Mouse (Mus musculus) small intestine, adult 2 months (tissue): Measurements from ENCODE around the gene C8a. TPM values are rescaled to one million over a fixed set of nuclear protein-coding genes. Genes with fewer than 3 reads are reported as not detected.

Experiments used
- H3K27ac ChIP-seq: fragments of 200-500 bp; 2 replicates; pipeline ENCODE4 v1.5.1; 2012; ENCODE audit warnings: low read depth, low read length, control low read depth, inconsistent platforms; ENCODE audit not compliant: insufficient read depth
- H3K27me3 ChIP-seq: fragments of 200-500 bp; 2 replicates; pipeline ENCODE4 v1.6.1; 2012; ENCODE audit warnings: mild to moderate bottlenecking, moderate library complexity, low read length, inconsistent platforms; ENCODE audit not compliant: control insufficient read depth, insufficient read depth
- H3K36me3 ChIP-seq: fragments of 200-500 bp; 2 replicates; pipeline ENCODE4 v1.6.1; 2012; ENCODE audit warnings: mild to moderate bottlenecking, low read length, control low read depth, inconsistent platforms; ENCODE audit not compliant: control insufficient read depth, insufficient read depth
- H3K4me1 ChIP-seq: fragments of 200-500 bp; 2 replicates; pipeline ENCODE4 v1.6.1; 2012; ENCODE audit warnings: low read length, inconsistent platforms, mixed read lengths; ENCODE audit not compliant: control insufficient read depth, insufficient read depth, insufficient read length
- H3K4me3 ChIP-seq: fragments of 200-500 bp; 2 replicates; pipeline ENCODE4 v1.5.1; 2012; ENCODE audit warnings: low read depth, mild to moderate bottlenecking, control low read depth, inconsistent platforms, low read length, moderate library complexity
- CTCF ChIP-seq: fragments of 200-500 bp; IDR thresholded peaks from 2 replicates; pipeline ENCODE4 v1.5.1; 2012; ENCODE audit warnings: low read depth, mild to moderate bottlenecking, control low read depth, inconsistent platforms, low read length, moderate library complexity, mixed read lengths; ENCODE audit not compliant: insufficient replicate concordance, insufficient read length; ENCODE audit errors: extremely low read depth
- POLR2A ChIP-seq: fragments of 200-500 bp; IDR thresholded peaks from 2 replicates; pipeline ENCODE4 v1.6.1; 2012; ENCODE audit warnings: low read depth, mild to moderate bottlenecking, control low read depth, inconsistent platforms, low read length, moderate library complexity
- WGBS: fragments of 180-500 bp; shearing (Covaris S2); methylation state at CpG from one replicate; pipeline ENCODE4 v1.1.7; 2018; 5-methylcytosine and 5-hydroxymethylcytosine counted together
- polyA plus RNA-seq: library from polyadenylated mRNA; depleted of rRNA; stranded (reverse); fragments of >200 nt; gene quantifications from 2 replicates; pipeline ENCODE4 v1.2.3, GENCODE M21; 2012

The C8a gene
- polyA plus RNA-seq, 1 experiment, result 0.04 TPM

GRCm38 (mm10) chr4:104870196-104870595, 6.0 kb downstream of the C8a start:
- H3K4me1 ChIP-seq, result no peaks in the 10 kb centered on the region
- H3K27me3 ChIP-seq, result no peaks in the 10 kb centered on the region
- H3K4me3 ChIP-seq, result no peak overlapping the region
- H3K36me3 ChIP-seq, result no peaks in the 10 kb centered on the region
- WGBS, result 84% methylated on average over 5 of the region's 5 CpGs
- no peak overlapping the region for H3K27ac ChIP-seq
- TF ChIP-seq POLR2A (no peak), CTCF (no peak)

- TF ChIP-seq POLR2A, result no peak
- no peak for TF ChIP-seq CTCF
- Histone ChIP-seq H3K27ac (no peak overlapping the region), H3K36me3 (no peaks in the 10 kb centered on the region)
Measured at GRCm38 (mm10) chr4:104869581-104869980, 6.6 kb downstream of the C8a start.

GRCm38 (mm10) chr4:104864397-104864796, 11.8 kb downstream of the C8a start:
- H3K4me1 ChIP-seq, result no peaks in the 10 kb centered on the region
- no peaks in the 10 kb centered on the region for H3K27me3 ChIP-seq
- 87% methylated on average over 1 of the region's 1 CpGs for WGBS
- no peak for TF ChIP-seq CTCF
- TF ChIP-seq POLR2A, result no peak
- no peak overlapping the region for H3K27ac ChIP-seq
- H3K4me3 ChIP-seq, result no peak overlapping the region
- no peaks in the 10 kb centered on the region for H3K36me3 ChIP-seq

More at GRCm38 (mm10) chr4:104869581-104869980, 6.6 kb downstream of the C8a start:
- H3K4me1 ChIP-seq, result no peaks in the 10 kb centered on the region
- H3K27me3 ChIP-seq, result no peaks in the 10 kb centered on the region
- H3K4me3 ChIP-seq, result no peak overlapping the region

DNA sequence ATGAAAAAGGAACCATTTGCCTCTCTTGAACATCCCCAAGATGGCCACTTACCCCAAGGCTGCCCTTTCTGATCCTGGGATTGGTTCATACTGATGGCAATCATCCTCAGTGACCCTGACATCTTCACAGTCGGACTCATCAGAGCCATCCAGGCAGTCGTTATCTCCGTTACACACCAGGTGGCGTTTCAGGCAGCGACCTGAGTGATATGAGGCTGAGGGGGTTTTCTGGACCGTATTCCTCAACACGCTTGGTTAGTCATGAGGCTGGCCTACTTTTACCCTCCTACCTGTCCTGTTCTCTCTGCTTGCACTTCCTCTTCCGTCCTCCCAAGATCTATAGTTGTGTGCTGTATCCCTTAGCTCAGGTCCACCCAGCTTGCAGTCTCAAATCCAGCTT, 15.0 kb downstream of the C8a start:
- 68% methylated on average over 8 of the region's 8 CpGs for WGBS
- Histone ChIP-seq H3K36me3 (no peaks in the 10 kb centered on the region), H3K4me3 (no peak overlapping the region), H3K27ac (no peak overlapping the region), H3K4me1 (no peaks in the 10 kb centered on the region), H3K27me3 (no peaks in the 10 kb centered on the region)
- TF ChIP-seq POLR2A, result no peak
- no peak for TF ChIP-seq CTCF

DNA sequence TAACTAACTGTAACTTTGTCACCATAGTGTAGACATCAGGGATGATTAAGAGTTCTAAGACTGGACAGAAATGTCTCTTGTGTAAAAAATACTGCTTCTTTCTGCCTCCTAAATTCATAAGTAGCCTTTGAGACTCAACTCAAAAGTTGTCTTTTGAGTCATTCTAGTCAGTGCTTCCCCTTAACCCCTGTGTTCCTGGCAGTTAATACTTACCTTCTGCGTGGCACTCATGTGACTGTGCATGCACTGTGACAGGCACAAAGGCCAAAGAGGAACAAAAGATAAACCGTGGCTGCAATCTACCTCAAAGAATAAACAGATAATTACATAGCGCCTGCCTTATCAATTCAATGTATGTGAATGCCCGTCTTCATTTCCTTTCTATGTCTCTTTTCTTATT, 18.4 kb downstream of the C8a start:
- WGBS, result 21% methylated on average over 4 of the region's 4 CpGs
- H3K4me3 ChIP-seq, result no peak overlapping the region

DNA sequence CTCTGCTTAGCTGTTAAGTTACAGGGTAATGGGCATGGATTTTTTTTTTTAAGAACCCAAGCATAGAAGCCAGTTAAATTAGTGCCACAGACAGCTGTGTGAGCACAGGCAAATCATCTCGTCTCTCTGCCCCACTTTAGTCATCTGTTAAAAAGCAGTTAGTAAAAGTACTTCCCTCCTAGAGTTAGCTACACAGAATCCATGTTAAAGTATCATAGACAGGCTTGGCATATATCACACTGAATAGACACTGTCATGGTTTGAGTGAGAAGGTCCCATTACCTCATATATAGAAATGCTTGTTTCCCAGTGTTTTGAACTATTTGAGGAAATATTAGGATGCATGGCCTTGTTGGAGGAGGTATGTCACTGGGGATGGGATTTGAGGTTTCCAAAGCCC, 19.2 kb downstream of the C8a start, which contains the start of gene Gm17662:
Gm17662 (plus strand) TSS at position 301 of the 400 bp plus-strand sequence.
- Histone ChIP-seq H3K36me3 (no peaks in the 10 kb centered on the region), H3K4me3 (no peak within 1 kb of the TSS), H3K27me3 (no peaks in the 10 kb centered on the region), H3K27ac (no peak within 1 kb of the TSS), H3K4me1 (no peaks in the 10 kb centered on the region)
- WGBS, result 82% methylated on average over 1 of the region's 1 CpGs
- TF ChIP-seq POLR2A (no peak), CTCF (no peak)

More for the DNA sequence above, 18.4 kb downstream of the C8a start:
- no peak overlapping the region for H3K27ac ChIP-seq
- H3K36me3 ChIP-seq, result no peaks in the 10 kb centered on the region
- TF ChIP-seq POLR2A (no peak), CTCF (no peak)
- H3K27me3 ChIP-seq, result no peaks in the 10 kb centered on the region
- H3K4me1 ChIP-seq, result no peaks in the 10 kb centered on the region

DNA sequence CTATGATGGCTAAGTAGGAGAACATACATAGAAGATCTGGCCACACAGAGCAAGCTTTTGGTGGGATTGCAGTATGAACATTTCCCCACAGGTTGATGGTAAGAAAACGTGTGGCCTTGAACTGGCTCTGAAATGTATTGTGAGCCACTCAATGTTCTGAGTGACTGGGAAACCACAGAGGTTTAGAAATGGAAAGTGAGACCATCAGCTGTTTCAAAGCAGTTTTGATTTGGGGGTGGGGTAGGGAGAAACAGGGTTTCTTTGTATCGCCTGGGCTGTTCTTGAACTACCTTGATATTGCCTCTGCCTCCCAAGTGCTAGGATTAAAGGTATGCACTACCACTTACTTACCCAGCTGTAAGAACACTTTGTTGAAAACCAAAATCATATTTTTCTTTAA, 21.0 kb downstream of the C8a start:
- Histone ChIP-seq H3K27me3 (no peaks in the 10 kb centered on the region), H3K36me3 (no peaks in the 10 kb centered on the region)
- 86% methylated on average over 2 of the region's 2 CpGs for WGBS

GRCm38 (mm10) chr4:104843546-104843945, 32.7 kb downstream of the C8a start:
- Histone ChIP-seq H3K27ac (no peak overlapping the region), H3K4me3 (no peak overlapping the region), H3K27me3 (no peaks in the 10 kb centered on the region), H3K4me1 (peaks cover 2% of the 10 kb centered on the region; the same call in 1 of the 2 replicates), H3K36me3 (no peaks in the 10 kb centered on the region)
- TF ChIP-seq CTCF (no peak), POLR2A (no peak)
- 69% methylated on average over 4 of the region's 4 CpGs for WGBS

More for the DNA sequence above, 21.0 kb downstream of the C8a start:
- H3K4me3 ChIP-seq, result no peak overlapping the region
- TF ChIP-seq CTCF (no peak), POLR2A (no peak)
- H3K4me1 ChIP-seq, result no peaks in the 10 kb centered on the region
- no peak overlapping the region for H3K27ac ChIP-seq
